Mouse (Mus musculus): Measurements from ENCODE around the gene Anapc15. TPM values are rescaled to one million over a fixed set of nuclear protein-coding genes. Genes with fewer than 3 reads are reported as not detected.

The Anapc15 gene
- total RNA-seq, 2 experiments from 2014 or later, result 16.6 to 22.3 TPM

DNA sequence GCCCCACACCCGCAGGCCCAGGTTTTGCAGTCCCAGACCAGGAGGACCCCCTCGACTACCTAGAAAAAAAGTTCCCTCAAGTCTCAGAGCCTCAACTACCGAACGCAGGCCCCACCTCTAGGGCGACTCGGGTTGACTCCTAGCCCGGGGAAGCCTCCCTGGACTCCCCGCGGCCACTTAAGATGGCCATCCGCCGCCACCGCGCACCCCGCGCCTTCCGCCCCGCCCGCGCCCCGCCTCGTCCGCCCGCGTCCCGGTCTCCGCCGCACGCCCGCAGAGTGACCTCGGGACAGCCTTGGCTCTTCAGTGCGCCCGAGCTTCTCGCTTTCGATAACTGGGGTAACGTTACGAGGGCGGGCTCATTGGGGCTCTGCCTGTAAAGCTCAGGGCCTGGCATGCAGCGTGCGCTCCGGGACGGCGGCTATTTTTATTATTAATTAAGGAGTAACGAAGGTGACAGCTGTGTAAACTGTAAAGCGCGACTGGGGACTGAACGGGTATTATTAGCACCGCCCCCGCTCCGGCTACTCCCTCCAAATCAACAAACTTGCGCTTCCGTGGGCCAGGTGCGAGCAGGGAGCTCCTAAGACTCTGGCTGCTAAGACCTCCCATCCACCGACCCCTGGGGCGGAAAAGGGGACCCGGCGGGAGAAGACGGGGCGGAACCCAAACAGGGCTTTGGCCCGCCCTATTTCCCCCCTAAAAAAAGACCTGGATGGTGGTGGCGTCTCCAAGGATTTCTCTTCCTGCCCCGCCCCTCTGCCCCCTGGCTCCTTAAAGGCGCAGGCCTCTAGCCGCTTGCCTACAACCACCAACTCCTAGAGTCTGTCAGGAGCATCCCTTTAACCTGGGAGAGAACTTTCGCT, 25.7 kb upstream of the Anapc15 start, which contains the start of gene Inppl1:
Inppl1 (minus strand) TSS at position 624 of the 866 bp plus-strand sequence.
- intact Hi-C loops (cut with DNase I), result loop anchor here (5.0 kb wide), 2 partner anchors 59 to 161 kb away; no protein-coding TSS in a partner anchor
- peak; percentile 83 to 85 for DNase-seq

DNA sequence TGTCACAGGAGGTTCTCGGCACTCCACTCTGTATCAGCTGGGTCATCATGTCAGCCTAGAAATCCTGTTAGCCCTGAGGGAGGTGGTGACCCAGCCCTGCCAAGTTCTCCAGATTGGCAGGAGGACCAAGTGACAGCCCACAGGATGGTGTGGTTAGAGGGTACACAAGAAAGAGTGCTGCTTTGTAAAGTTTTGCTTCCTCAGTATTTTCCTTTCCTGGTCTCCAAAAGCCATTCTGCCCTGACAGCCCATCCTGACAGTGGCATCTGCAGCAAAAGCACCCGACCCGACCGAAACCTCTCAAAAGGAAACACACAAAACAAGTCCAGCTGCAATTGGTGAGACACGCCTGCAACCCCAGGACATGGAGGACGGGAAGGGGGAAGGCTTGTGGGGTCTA, 19.3 kb upstream of the Anapc15 start:
- intact Hi-C loops (cut with DNase I), result no loop called here

DNA sequence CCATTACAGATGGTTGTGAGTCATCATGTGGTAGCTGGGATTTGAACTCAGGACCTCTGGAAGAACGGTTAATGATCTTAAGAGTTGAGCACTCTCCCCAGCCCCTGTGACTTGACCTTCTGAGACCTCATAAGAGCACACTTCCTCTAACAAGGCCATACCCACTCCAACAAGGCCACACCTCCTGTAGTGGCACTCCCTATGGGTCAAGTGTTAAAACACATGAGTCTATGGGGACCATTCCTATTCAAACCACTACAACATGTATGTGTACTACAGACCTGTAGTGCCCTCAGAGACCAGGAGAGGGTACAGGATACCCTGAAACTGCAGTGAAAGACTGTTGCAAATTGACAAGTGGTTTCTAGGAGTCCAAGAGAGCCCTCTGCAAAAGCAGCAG, 15.6 kb upstream of the Anapc15 start:
- no peak for DNase-seq
- intact Hi-C loops (cut with DNase I), result loop anchor here (1.0 to 2.0 kb wide), 2 partner anchors 17 to 41 kb away; no protein-coding TSS in a partner anchor

More for the DNA sequence above, 19.3 kb upstream of the Anapc15 start:
- no peak for DNase-seq

DNA sequence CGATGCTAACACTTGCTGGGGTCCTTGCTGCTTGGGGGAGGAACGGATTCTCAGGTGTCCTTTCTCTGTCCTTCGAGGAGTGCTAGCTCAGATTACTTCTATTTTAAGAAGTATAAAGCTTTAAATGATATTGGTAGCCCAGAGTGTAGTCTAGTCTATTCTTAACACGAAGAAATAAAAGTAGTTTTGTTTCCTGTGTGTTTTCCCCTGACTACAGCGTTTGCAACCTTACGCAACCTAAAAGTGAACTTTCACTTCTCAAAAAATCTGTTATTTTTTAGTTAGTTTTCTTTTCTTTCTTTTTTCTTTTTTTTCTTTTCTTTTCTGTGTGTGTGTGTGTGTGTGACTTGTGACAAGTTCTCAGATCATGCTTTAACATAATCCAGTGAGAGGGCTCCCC, 11.8 kb upstream of the Anapc15 start:
- no peak for DNase-seq
- intact Hi-C loops (cut with DNase I), result no loop called here

DNA sequence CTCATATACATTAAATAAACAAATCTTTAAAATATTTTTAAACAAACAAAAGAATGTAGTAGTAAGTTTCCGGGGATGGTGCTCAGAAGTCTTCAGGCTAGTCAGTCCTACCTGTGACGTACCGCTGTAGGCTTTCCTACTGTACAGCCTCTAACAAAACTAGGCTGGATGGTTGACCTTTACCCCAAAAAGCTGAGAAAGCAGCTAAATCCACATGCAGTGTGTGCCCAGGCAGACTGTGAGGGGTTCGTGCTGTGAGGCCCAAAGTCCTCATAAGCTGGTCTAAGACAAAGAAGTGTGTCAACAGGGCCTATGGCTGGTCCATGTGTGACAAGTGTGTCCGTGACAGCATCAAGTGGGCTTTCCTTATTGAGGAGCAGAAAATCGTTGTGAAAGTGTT, 10.7 kb upstream of the Anapc15 start:
- intact Hi-C loops (cut with DNase I), result no loop called here
- DNase-seq, result no peak

DNA sequence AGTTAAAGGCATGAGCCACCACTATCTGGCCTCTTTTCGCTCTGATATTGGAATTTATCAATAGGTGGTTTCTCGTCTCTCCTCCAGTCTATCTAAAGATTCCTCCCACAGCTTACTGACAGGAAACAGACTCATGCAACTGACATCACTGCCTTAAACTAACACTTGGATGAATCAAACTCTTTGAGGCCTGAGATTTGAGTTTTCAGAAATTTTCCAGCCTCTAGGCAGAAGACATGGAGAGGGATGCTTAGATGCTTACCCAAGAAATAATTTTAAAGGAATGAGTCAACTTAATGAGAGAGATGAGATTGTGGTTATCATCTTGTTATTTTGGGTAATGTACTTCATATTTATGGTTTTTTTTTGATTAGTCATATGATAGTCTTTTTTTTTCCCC, 9.7 kb upstream of the Anapc15 start:
- intact Hi-C loops (cut with DNase I), result no loop called here
- no peak for DNase-seq

DNA sequence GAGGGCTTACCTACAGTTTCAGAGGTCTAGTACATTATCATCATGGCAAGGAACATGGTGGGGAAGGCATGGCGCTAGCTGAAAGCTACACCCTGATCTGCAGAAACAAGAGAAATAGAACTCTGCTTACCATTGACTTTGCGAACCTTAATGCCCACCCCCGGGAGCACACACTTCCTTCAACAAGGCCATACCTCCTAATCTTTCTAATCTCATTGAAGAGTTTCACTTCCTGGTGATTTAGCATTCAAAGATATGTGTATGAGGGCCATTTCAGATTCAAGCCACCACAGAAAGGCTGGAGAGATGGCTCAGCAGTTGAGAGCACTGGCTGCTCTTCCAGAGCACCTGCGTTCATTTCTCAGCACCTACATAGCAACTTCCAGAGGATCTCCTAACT, 6.4 kb upstream of the Anapc15 start, which contains the start of gene Folr2:
Folr2 (minus strand) TSS at position 101 of the 400 bp plus-strand sequence.
- DNase-seq, result no peak
- intact Hi-C loops (cut with DNase I), result no loop called here

DNA sequence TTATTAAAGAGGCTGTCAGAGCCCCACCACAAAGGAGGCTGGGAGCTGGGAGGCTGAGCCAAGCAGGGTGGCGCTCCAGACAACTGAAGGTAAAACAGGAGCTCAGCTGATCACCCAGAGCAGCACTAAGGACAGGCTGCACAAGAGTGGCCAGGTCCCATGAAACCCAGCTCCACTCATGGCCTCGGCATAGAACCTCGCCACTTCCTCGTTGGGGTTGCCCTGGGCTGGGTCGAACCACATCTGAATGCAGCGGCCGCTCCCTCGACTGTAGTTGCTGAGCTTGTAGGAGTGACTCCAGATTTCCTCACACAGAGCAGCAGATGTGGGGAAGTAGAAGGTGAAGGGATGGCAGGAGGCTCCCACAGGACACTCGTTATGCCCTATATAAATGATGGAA, 5.2 kb upstream of the Anapc15 start:
- no peak for DNase-seq
- intact Hi-C loops (cut with DNase I), result no loop called here

DNA sequence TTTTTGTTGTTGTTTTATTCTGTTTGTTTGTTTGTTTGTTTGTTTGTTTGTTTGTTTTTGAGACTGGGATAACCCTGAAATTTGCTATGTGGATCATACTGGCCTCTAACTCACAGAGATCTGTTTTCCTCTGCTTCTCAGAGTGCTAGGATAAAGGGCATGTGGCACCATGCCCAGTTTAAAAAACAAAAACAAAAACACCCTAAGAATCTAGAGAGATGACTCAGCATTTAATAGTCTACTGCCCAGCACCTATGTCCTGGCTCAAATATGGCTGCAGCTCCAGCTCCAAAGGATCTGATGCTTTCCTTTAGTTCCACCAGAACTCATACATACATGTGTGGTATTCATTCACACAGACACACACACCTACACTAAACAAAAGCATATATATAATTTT, 2.5 kb upstream of the Anapc15 start:
- intact Hi-C loops (cut with DNase I), result no loop called here
- DNase-seq, result no peak

DNA sequence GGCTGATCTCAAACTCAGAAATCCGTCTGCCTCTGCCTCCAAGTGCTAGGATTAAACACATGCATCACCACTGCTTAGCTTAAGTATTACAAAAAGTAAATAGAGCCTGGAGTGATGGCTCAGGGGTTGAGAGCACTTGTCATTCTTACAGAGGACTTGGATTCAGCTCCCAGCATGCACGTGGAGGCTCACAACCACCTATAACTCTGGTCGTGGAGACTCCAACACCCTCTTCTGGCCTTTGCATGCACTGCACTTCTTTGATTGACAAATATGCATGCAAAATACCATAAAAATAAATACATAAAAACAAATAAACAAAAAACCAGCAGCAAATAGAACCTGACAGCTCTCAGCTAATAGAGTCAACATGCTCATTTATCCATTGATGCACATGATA, 1.2 kb upstream of the Anapc15 start:
- no peak for DNase-seq
- intact Hi-C loops (cut with DNase I), result no loop called here

DNA sequence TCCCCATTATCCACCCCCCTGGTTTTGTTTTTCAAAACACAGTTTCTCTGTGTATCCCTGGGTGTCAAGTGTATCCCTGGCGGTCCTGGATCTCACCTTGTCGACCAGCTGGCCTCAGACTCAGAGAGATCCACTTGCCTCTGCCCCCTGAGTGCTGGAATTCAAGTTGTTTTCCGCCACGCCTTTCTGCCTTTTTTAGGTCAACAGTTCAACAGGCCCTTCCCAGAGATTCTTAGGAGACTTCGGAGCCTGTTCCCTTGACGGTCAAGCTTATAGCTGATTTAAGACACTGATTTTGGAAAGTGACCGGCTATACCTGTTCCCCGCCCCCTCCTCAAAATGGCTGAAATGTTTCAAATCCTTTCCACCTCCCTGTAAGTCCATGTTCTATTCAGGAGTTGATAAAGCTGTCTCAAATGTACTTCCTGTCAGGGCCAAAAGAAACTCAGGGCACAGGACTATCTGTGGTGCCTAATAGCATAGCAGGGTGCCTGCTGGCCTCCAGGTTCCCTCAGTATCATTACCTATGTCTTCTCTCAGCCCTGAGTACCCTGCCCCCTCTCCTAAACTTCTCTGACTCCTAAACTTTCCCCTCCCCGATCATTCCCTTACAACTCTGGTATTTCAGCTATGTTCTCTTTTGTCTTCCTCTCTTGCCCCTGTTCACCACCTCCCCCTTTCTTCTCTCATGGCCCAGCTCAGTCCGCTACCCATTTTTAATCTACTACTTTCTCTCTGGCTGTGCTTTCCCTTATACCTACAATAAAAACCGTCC, 3.2 kb downstream of the Anapc15 start:
- no peak for DNase-seq
- intact Hi-C loops (cut with DNase I), result no loop called here

DNA sequence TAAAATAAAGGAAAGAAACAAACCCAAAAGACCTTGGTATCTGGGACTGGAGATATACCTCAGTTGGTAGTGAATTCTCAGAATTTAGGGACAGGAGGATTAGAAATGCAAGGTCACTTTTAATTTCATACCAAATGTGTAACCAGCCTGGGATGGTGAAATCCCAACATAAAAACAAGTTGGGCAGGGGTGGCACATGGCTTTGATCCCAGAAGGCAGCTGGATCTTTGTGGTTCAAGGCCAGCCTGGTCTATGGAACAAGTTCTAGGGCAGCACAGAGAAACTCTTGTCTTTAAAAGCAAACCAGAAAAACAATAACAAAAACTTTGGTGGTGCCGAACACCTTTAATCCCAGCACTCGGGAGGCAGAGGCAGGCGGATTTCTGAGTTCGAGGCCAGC, 4.0 kb downstream of the Anapc15 start:
- no peak for DNase-seq
- intact Hi-C loops (cut with DNase I), result no loop called here

DNA sequence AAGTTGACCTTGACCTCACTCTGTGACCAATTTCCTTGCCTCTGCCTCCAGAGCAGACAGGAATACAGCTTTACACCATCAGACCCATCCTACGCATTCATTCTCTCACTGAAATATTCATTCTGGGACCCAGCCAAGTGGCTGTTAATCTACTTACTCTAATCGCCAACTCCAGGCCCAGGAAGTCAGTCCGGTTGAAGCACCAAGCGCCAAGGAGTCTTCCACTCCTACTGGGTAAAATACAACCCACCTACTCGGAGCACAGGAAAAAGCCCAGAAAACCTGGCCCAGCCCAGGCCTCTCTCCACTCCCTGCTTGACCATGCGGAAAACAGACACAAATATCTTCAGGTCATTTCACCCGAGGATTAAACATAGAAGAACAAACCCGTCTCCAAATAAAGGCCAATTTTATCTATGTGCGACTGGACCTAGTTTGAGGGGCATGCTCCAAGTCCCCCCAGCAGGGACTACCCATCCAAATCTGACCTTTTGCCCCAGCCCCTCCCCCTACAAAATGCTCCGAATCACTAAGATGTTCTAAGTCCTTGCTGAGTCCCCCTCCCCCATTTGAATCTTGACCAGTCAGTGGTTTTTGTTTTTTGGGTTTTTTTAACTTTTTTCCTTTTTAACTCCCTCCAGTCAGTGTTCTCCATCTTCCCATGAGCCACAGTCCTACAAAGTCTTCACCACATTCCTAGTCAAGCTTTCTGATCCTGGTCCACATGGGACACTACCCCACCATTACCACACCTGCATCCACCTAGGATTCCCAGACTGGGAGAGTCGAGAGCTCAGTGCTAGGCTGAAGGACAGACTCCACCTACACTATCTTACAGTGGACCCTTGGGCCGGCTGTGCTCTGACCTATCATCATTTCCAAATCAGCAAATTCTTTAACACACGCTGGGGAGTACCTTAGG, 5.0 kb downstream of the Anapc15 start:
- intact Hi-C loops (cut with DNase I), result no loop called here
- peak in 1 of 2 experiments; percentile 6 for DNase-seq

DNA sequence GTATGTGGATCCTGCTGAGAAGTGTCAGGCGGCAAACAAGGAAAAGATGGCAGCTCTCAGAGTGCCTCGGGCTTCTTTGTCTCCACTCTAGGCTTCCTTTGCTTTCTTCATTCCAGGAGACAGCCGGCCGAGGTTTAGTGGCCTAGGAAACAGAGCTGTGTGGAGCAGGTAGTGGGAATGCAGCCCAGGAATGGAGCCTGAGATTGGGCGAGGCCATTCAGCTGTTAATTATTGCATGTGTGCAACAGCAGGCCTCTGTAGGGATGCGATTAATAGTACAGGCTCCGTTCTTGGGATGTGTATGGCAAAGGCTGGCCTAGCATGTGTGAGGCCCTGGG, 5.6 kb downstream of the Anapc15 start:
- intact Hi-C loops (cut with DNase I), result no loop called here
- DNase-seq, result no peak

DNA sequence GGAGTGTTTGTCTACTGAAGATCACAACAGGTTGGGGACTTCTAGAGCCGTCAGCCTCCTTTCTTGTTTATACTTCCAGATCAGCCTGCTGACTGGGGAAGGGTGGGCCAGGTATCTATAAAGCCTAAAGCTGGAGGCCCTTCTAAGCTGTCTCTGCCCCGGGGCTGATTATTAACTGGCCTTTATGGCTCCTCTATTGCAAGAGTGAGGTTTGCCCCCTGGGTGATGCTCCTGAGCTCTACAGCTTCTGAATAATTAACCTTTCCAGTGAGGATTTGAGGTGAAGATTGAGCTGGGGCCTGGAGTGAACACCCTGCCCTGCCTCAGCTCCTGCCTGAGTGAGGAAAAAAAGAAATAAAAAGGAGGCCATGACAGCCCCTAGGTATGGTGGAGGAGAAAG, 7.1 kb downstream of the Anapc15 start, which contains the start of gene Folr1:
Folr1 (minus strand) TSS at position 160 of the 400 bp plus-strand sequence.
- intact Hi-C loops (cut with DNase I), result no loop called here

DNA sequence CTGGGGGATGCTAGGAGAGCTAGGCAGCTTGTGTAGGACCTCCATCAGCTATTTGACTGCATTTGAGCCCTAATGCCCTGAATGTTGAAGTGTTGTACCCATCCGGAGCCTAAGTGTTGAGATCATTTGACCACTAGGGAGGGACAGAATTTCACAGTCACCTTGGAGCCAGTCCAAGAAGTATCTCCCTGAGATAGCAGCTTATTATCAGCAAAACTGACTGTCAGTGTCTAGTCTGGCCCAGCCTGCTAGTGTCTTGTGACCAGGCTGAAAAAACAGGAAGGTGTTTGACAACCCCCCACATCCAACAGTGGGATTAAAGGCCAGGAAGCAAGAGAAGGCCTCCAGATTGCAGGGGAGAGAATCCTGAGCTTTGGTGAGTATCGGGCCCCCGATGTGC, 7.8 kb downstream of the Anapc15 start:
- intact Hi-C loops (cut with DNase I), result no loop called here
- DNase-seq, result no peak

More for the DNA sequence above, 7.1 kb downstream of the Anapc15 start, which contains the start of gene Folr1:
- no peak for DNase-seq

DNA sequence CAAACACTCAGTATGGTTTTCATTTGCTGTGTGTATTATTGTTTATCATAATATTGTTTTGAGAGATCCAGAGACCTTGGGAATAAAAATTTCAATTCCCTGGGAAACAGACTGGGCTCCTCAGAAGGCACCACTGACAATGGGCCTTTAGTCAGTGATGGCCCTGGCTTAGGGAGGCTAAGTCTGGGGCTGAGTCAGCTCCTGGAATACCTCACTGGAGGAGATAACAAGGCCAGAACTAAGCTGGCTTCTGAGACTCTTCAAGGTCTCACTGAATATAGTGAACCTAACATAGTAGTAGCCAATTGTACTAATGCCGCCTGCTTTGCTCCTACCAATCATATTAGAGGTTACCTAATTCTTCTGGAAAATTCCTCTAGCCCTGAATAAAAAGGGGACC, 12.5 kb downstream of the Anapc15 start:
- no peak for DNase-seq

DNA sequence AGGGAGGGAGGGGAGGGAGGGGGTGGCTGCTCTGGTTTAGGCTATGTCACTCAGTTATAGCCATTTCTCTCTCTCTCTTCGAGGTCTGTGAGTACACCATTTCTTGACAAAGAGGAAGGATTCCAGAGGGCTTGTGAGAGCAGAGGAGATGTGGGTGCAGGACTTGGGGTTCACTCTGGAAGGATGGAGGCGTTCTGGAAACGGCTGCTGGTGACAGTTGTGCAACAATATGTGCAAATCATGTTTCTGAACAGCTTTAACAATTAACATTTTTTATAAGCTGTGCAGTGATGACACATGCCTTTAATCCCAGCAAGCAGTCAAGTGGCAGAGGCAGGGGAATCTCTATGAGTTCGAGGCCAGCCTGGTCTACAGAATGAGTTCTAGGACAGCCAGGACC, 17.3 kb downstream of the Anapc15 start:
- intact Hi-C loops (cut with DNase I), result no loop called here
- DNase-seq, result no peak

More for the DNA sequence above, 12.5 kb downstream of the Anapc15 start:
- intact Hi-C loops (cut with DNase I), result no loop called here

DNA sequence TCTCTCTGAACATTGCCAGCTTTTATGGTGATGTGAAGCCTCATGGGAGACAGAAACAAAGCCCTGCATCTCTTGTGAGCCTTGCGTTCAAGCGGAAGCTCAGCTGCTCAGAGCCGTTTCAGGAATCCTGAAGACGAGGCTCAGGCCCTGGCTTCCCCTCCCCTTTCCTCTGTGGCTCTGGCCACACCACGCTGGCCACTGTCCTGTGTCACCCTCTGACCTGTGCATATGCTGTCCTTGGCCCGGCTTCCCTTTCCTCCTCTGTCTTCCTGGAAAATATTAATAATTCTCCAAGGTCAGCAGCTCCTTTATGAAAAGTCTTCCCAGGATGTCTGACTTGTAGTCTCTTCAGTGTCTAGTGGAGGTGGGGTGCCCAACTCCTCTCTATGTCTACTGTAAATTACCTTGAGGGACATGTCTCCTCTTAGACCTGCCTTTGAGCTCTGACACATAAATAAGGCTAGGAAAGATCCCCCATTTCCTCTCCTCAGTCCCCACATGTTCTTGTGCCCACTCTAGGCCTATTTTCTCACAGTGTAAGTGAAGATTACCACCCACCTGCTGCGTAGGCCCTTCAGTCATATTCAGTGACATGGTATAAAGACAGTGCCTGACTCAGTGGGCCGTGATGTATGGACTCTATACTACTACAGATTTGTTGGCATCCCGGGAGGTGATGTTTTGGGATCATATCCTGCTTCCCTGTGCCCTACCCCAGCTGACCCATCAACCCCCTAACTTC, 19.1 kb downstream of the Anapc15 start:
- no peak for DNase-seq
- intact Hi-C loops (cut with DNase I), result no loop called here

DNA sequence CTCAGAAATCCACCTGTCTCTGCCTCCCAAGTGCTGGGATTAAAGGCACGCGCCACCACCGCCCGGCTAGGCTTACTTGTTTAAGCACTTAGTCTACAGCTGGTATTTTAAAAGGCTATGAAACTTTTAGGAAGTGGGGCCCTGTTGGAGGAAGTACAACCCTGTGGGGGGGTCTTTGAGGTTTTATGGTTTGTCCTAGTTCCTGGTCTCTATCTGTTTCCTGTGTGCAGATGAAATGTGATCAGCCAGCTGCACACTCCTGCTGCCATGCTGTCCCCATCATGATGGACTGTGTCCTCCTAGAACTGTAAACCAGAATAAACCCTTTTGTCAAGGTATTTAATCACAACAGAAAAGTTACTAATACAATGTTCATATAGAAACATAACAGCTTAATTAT, 20.6 kb downstream of the Anapc15 start:
- intact Hi-C loops (cut with DNase I), result no loop called here
- no peak for DNase-seq

All from gastrocnemius, postnatal 36 days (tissue).